In genomic region chr11:87442643-87443372, GRCm38 (mm10) we compare ENCODE assay signal across 8 mouse cellular contexts. TPM values are rescaled to one million over a fixed set of nuclear protein-coding genes. Genes with fewer than 3 reads are reported as not detected.
DNase-seq lines count a peak whose midpoint lies in the region; ATAC-seq lines count a peak whose summit lies in the region.
"Not testable (repeated sequence)": the region's sequence is repeated elsewhere in the genome, so short reads cannot be mapped to it uniquely, and the experiment has no call there.

No protein-coding gene starts in this region.

- H3K4me1 ChIP-seq in hindbrain, embryonic 13.5 days (replicated peaks), result peaks cover 11% of the 10 kb centered on the region

- peak; percentile 99 for ATAC-seq in hindbrain, embryonic 13.5 days (ENCODE audit: low FRiP score)

- H3K9ac ChIP-seq in hindbrain, embryonic 13.5 days, result peak overlapping the region; percentile 65; the same call in 1 of the 2 replicates

- H3K4me3 ChIP-seq in hindbrain, embryonic 13.5 days, result peak overlapping the region; percentile 33

- WGBS in hindbrain, embryonic 13.5 days, result 1% methylated on average over 29 of the region's 62 CpGs

- not testable (repeated sequence) for H3K9me3 ChIP-seq in hindbrain, embryonic 13.5 days

- H3K27me3 ChIP-seq in hindbrain, embryonic 13.5 days, result not testable (repeated sequence)

- peak; percentile 65 for DNase-seq in Muller cell, postnatal 12 days (ENCODE audit: inconsistent ontology term)
- DNase-seq in cerebellum, postnatal 25 days, result peak; percentile 84 to 86
- DNase-seq in frontal cortex, postnatal 25 days (ENCODE audit: low spot score in 2 of 2), result peak; percentile 56 to 67
- DNase-seq in layer of hippocampus, postnatal 36 days, result peak; percentile 73 to 81
- peak; percentile 74 for DNase-seq in lung, postnatal 14 days
- peak; percentile 80 for DNase-seq in ovary, postnatal 36 days (ENCODE audit: low spot score)
- peak; percentile 82 for DNase-seq in thymus, postnatal 25 days

- H3K36me3 ChIP-seq in hindbrain, embryonic 13.5 days, result not testable (repeated sequence)

- H3K27ac ChIP-seq in hindbrain, embryonic 13.5 days, result peak overlapping the region; percentile 86

- H3K4me2 ChIP-seq in hindbrain, embryonic 13.5 days, result peak overlapping the region; percentile 53

RNA-seq across cellular contexts. Expression of gene Tex14, which starts 37.9 kb away (rescaled TPM):
- 1.00 and 1.0 TPM in 2 replicates for polyA plus RNA-seq in hindbrain, embryonic 13.5 days (2015; fragmentation: Nextera tagmentation; extraction: Ambion mirVana)
- under 1 TPM; 0.25 to 0.43 TPM for total RNA-seq in layer of hippocampus, postnatal 36 days (2021)

RNA-seq across cellular contexts. Expression of gene Rad51c, which starts 38.1 kb away (rescaled TPM):
- 5.1 and 6.2 TPM in 2 replicates for polyA plus RNA-seq in hindbrain, embryonic 13.5 days (2015; fragmentation: Nextera tagmentation; extraction: Ambion mirVana)
- total RNA-seq in layer of hippocampus, postnatal 36 days (2021), result 1 to 10 TPM; 4.6 to 6.1 TPM

Comparison
In these comparisons a context has a peak if more than half of its experiments do, and no peak if none do; other contexts are left out.
1. Peak in every context shown above with its lines: DNase-seq, ATAC-seq, H3K4me3 ChIP-seq and H3K27ac ChIP-seq.